Mouse (Mus musculus) cerebellum, adult 9-10 months (tissue): Measurements from ENCODE around the gene Cfdp1.

Experiments
- DNase-seq: peaks from one replicate; pipeline ENCODE4 v3.0.0; 2022

The Cfdp1 gene

GRCm38 (mm10) chr8:111853219-111853618, 872 bp downstream of the Cfdp1 start:
- peak; percentile 46 for DNase-seq

- no peak for DNase-seq
These were observed 7.3 kb downstream of the Cfdp1 start for GRCm38 (mm10) chr8:111846746-111847145.

GRCm38 (mm10) chr8:111835540-111835939, 18.6 kb downstream of the Cfdp1 start:
- DNase-seq: peak; percentile 39

GRCm38 (mm10) chr8:111834011-111834410, 20.1 kb downstream of the Cfdp1 start:
- no peak for DNase-seq

GRCm38 (mm10) chr8:111832983-111833382, 21.1 kb downstream of the Cfdp1 start:
- DNase-seq: no peak

- no peak for DNase-seq
These were observed 22.1 kb downstream of the Cfdp1 start for GRCm38 (mm10) chr8:111831996-111832395.

GRCm38 (mm10) chr8:111828595-111828994, 25.5 kb downstream of the Cfdp1 start:
- DNase-seq: no peak

- DNase-seq: peak; percentile 36
These were observed 28.9 kb downstream of the Cfdp1 start for GRCm38 (mm10) chr8:111825219-111825618.

- no peak for DNase-seq
These were observed 29.8 kb downstream of the Cfdp1 start for GRCm38 (mm10) chr8:111824334-111824733.

GRCm38 (mm10) chr8:111821199-111821598, 32.9 kb downstream of the Cfdp1 start:
- no peak for DNase-seq

- no peak for DNase-seq
These were observed 33.4 kb downstream of the Cfdp1 start for GRCm38 (mm10) chr8:111820691-111821090.

GRCm38 (mm10) chr8:111820018-111820417, 34.1 kb downstream of the Cfdp1 start:
- DNase-seq: no peak

GRCm38 (mm10) chr8:111818556-111818955, 35.5 kb downstream of the Cfdp1 start:
- no peak for DNase-seq

- no peak for DNase-seq
These were observed 39.0 kb downstream of the Cfdp1 start for GRCm38 (mm10) chr8:111815078-111815477.

GRCm38 (mm10) chr8:111813818-111814217, 40.3 kb downstream of the Cfdp1 start:
- no peak for DNase-seq

- DNase-seq: peak; percentile 36
These were observed 41.3 kb downstream of the Cfdp1 start for GRCm38 (mm10) chr8:111812835-111813234.

GRCm38 (mm10) chr8:111810656-111811336, 43.3 kb downstream of the Cfdp1 start:
- no peak for DNase-seq

- no peak for DNase-seq
These were observed 45.0 kb downstream of the Cfdp1 start for GRCm38 (mm10) chr8:111808891-111809622.

GRCm38 (mm10) chr8:111808006-111808405, 46.1 kb downstream of the Cfdp1 start:
- DNase-seq: no peak

- no peak for DNase-seq
These were observed 50.7 kb downstream of the Cfdp1 start for GRCm38 (mm10) chr8:111803362-111803761.

GRCm38 (mm10) chr8:111802256-111802655, 51.8 kb downstream of the Cfdp1 start:
- no peak for DNase-seq

- no peak for DNase-seq
These were observed 52.6 kb downstream of the Cfdp1 start for GRCm38 (mm10) chr8:111801456-111801855.

GRCm38 (mm10) chr8:111796528-111796927, 57.6 kb downstream of the Cfdp1 start:
- no peak for DNase-seq

GRCm38 (mm10) chr8:111793324-111793917, 60.7 kb downstream of the Cfdp1 start:
- no peak for DNase-seq
